ENCODE assay signal across 8 mouse cellular contexts in genomic region chr9:80066367-80067220, GRCm38 (mm10). TPM values are rescaled to one million over a fixed set of nuclear protein-coding genes. Genes with fewer than 3 reads are reported as not detected.
DNase-seq lines count a peak whose midpoint lies in the region; ATAC-seq and TF ChIP-seq lines count a peak whose summit lies in the region.

Senp6 (plus strand) TSS chr9:80066903.

- peak within 1 kb of the TSS; percentile 100 for H3K27ac ChIP-seq in heart, embryonic 13.5 days (replicated peaks)
- H3K27ac ChIP-seq in kidney, postnatal 0 days = peak within 1 kb of the TSS; percentile 98
- peak within 1 kb of the TSS; percentile 92 for H3K27ac ChIP-seq in liver, embryonic 15.5 days (replicated peaks)
- H3K27ac ChIP-seq in neural tube, embryonic 13.5 days (replicated peaks) = peak within 1 kb of the TSS; percentile 100
- H3K27ac ChIP-seq in testis, adult 2 months (ENCODE audit: control insufficient read depth, insufficient read depth, low read depth, low read length) = peak within 1 kb of the TSS; percentile 87

- no peaks in the 10 kb centered on the region for H3K27me3 ChIP-seq in heart, embryonic 13.5 days (replicated peaks)
- H3K27me3 ChIP-seq in kidney, postnatal 0 days (ENCODE audit: insufficient read depth, low read length) = no peaks in the 10 kb centered on the region
- no peaks in the 10 kb centered on the region for H3K27me3 ChIP-seq in liver, embryonic 15.5 days
- no peaks in the 10 kb centered on the region for H3K27me3 ChIP-seq in neural tube, embryonic 13.5 days
- H3K27me3 ChIP-seq in testis, adult 2 months (ENCODE audit: control insufficient read depth, insufficient read depth, low read length) = no peaks in the 10 kb centered on the region

- peaks cover 23% of the 10 kb centered on the region for H3K9me3 ChIP-seq in heart, embryonic 13.5 days
- peaks cover 4% of the 10 kb centered on the region; the same call in 1 of the 2 replicates for H3K9me3 ChIP-seq in kidney, postnatal 0 days (replicated peaks; ENCODE audit: low read length)
- H3K9me3 ChIP-seq in liver, embryonic 15.5 days (replicated peaks) = no peaks in the 10 kb centered on the region
- no peaks in the 10 kb centered on the region for H3K9me3 ChIP-seq in neural tube, embryonic 13.5 days

- H3K9ac ChIP-seq in heart, embryonic 13.5 days = peak within 1 kb of the TSS; percentile 100
- peak within 1 kb of the TSS; percentile 93 for H3K9ac ChIP-seq in kidney, postnatal 0 days (ENCODE audit: low read depth, low read length)
- H3K9ac ChIP-seq in liver, embryonic 15.5 days = peak within 1 kb of the TSS; percentile 93
- H3K9ac ChIP-seq in neural tube, embryonic 13.5 days = peak within 1 kb of the TSS; percentile 100

- peak; percentile 78 for DNase-seq in brain, adult 2 months (ENCODE audit: low read depth, low spot score)
- DNase-seq in kidney, postnatal 0 days (ENCODE audit: low spot score) = peak; percentile 87

- H3K4me2 ChIP-seq in heart, embryonic 13.5 days = peak within 1 kb of the TSS; percentile 73
- H3K4me2 ChIP-seq in kidney, postnatal 0 days (ENCODE audit: low read length) = peak within 1 kb of the TSS; percentile 64
- H3K4me2 ChIP-seq in liver, embryonic 15.5 days = peak within 1 kb of the TSS; percentile 88
- peak within 1 kb of the TSS; percentile 69 for H3K4me2 ChIP-seq in neural tube, embryonic 13.5 days

- peak within 1 kb of the TSS; percentile 96 for H3K4me3 ChIP-seq in heart, embryonic 13.5 days
- H3K4me3 ChIP-seq in kidney, postnatal 0 days (replicated peaks; ENCODE audit: low read depth, low read length) = peak within 1 kb of the TSS; percentile 97
- H3K4me3 ChIP-seq in liver, embryonic 15.5 days (replicated peaks) = peak within 1 kb of the TSS; percentile 95
- peak within 1 kb of the TSS; percentile 88 for H3K4me3 ChIP-seq in neural tube, embryonic 13.5 days
- H3K4me3 ChIP-seq in testis, adult 2 months (ENCODE audit: control insufficient read depth, low read depth, low read length) = peak within 1 kb of the TSS; percentile 94

- WGBS in heart, embryonic 13.5 days = under 1% methylated on average over 54 of the region's 74 CpGs
- WGBS in kidney, postnatal 0 days = under 1% methylated on average over 43 of the region's 74 CpGs
- under 1% methylated on average over 63 of the region's 74 CpGs for WGBS in liver, embryonic 15.5 days (ENCODE audit: insufficient replicate concordance)
- 1% methylated on average over 48 of the region's 74 CpGs for WGBS in neural tube, embryonic 13.5 days

- no peaks in the 10 kb centered on the region for H3K36me3 ChIP-seq in heart, embryonic 13.5 days
- no peaks in the 10 kb centered on the region for H3K36me3 ChIP-seq in kidney, postnatal 0 days (ENCODE audit: insufficient read depth, low read length)
- no peaks in the 10 kb centered on the region for H3K36me3 ChIP-seq in liver, embryonic 15.5 days (replicated peaks)
- no peaks in the 10 kb centered on the region for H3K36me3 ChIP-seq in neural tube, embryonic 13.5 days
- no peaks in the 10 kb centered on the region for H3K36me3 ChIP-seq in testis, adult 2 months (ENCODE audit: control insufficient read depth, insufficient read depth, low read length)

- peak; percentile 34 for TF ChIP-seq POLR2A in testis, adult 2 months (IDR thresholded peaks at IDR 0.05; ENCODE audit: control insufficient read depth, low read depth, low read length)

- peak; percentile 35 for ATAC-seq in CD4-positive, CD25-positive, alpha-beta regulatory T cell, adult 4 months
- ATAC-seq in erythroid progenitor cell, adult 5-6 weeks (replicated peaks; ENCODE audit: low FRiP score, poor library complexity, severe bottlenecking) = peak; percentile 83
- peak; percentile 81 for ATAC-seq in heart, embryonic 13.5 days (ENCODE audit: extremely low read depth, insufficient number of reproducible peaks, low FRiP score, low TSS enrichment)
- peak; percentile 90 for ATAC-seq in kidney, postnatal 0 days (replicated peaks; ENCODE audit: low FRiP score, low read depth)
- ATAC-seq in liver, embryonic 15.5 days (ENCODE audit: insufficient read depth) = peak; percentile 81
- ATAC-seq in neural tube, embryonic 13.5 days (ENCODE audit: low read depth) = peak; percentile 90

- TF ChIP-seq CTCF in kidney, postnatal 0 days (IDR thresholded peaks at IDR 0.05; ENCODE audit: low read depth) = no peak
- TF ChIP-seq CTCF in testis, adult 2 months (IDR thresholded peaks at IDR 0.05; ENCODE audit: control insufficient read depth, insufficient read depth, insufficient replicate concordance, low read depth, low read length) = no peak

- peaks cover 28% of the 10 kb centered on the region for H3K4me1 ChIP-seq in heart, embryonic 13.5 days
- peaks cover 11% of the 10 kb centered on the region for H3K4me1 ChIP-seq in kidney, postnatal 0 days (replicated peaks; ENCODE audit: insufficient read depth, low read length)
- H3K4me1 ChIP-seq in liver, embryonic 15.5 days (replicated peaks) = peaks cover 34% of the 10 kb centered on the region
- H3K4me1 ChIP-seq in neural tube, embryonic 13.5 days (replicated peaks) = peaks cover 28% of the 10 kb centered on the region
- peaks cover 3% of the 10 kb centered on the region; the same call in 1 of the 2 replicates for H3K4me1 ChIP-seq in testis, adult 2 months (ENCODE audit: control insufficient read depth, insufficient read depth, low read length)

RNA-seq across cellular contexts. Expression of gene Senp6, which starts in this region (rescaled TPM):
- 10 to 100 TPM; 57.7 to 74.1 TPM for polyA plus RNA-seq in CD4-positive, CD25-positive, alpha-beta regulatory T cell, adult 4 months (2017; shearing (Covaris generic))
- total RNA-seq in erythroid progenitor cell, adult 5-6 weeks (2015; ENCODE audit: low replicate concordance) = 94.3 and 125 TPM in 2 replicates
- 45.7 and 52.6 TPM in 2 replicates for total RNA-seq in erythroid progenitor cell, adult 5-6 weeks (2017; ENCODE audit: low replicate concordance)
- 32.4 and 32.6 TPM in 2 replicates for polyA plus RNA-seq in heart, embryonic 13.5 days (2015; fragmentation: Nextera tagmentation; extraction: Ambion mirVana)
- 52.6 and 59.4 TPM in 2 replicates for polyA plus RNA-seq in kidney, postnatal 0 days (2015; fragmentation: Nextera tagmentation; extraction: Ambion mirVana)
- polyA plus RNA-seq in liver, embryonic 15.5 days (2015; fragmentation: Nextera tagmentation; extraction: Ambion mirVana) = 13.0 TPM in 2 replicates
- polyA plus RNA-seq in neural tube, embryonic 13.5 days (2015; fragmentation: Nextera tagmentation; extraction: Ambion mirVana) = 60.6 and 69.5 TPM in 2 replicates
- 18.8 and 20.9 TPM in 2 replicates for polyA plus RNA-seq in testis, adult 2 months (2012; rRNA removed)

Comparison
In these comparisons a context has a peak if more than half of its experiments do, and no peak if none do; other contexts are left out.
1. Peak in every context shown above with its lines: DNase-seq, ATAC-seq, H3K4me3 ChIP-seq and H3K27ac ChIP-seq.
2. ATAC-seq: peak in every context shown above with its lines; median percentile 90 in kidney, postnatal 0 days; 90 in neural tube, embryonic 13.5 days; 83 in erythroid progenitor cell, adult 5-6 weeks; 81 in heart, embryonic 13.5 days; 81 in liver, embryonic 15.5 days; 35 in CD4-positive, CD25-positive, alpha-beta regulatory T cell, adult 4 months.